Mouse (Mus musculus) bone marrow macrophage, adult 2 months (primary cell): ENCODE data around the gene Pdzd2. TPM values are rescaled to one million over a fixed set of nuclear protein-coding genes. Genes with fewer than 3 reads are reported as not detected.

Source experiments
- H3K27ac ChIP-seq: 2 replicates; pipeline ENCODE4 v1.5.1; 2012; ENCODE audit warnings: low read depth, low read length; ENCODE audit not compliant: insufficient read depth
- H3K4me1 ChIP-seq: 2 replicates; pipeline ENCODE4 v1.6.1; 2012; ENCODE audit warnings: low read length; ENCODE audit not compliant: control insufficient read depth, insufficient read depth
- H3K4me3 ChIP-seq: 2 replicates; pipeline ENCODE4 v1.5.1; 2012; ENCODE audit warnings: mild to moderate bottlenecking, low read length, moderate library complexity; ENCODE audit not compliant: insufficient read depth
- CTCF ChIP-seq: IDR thresholded peaks from 2 replicates; pipeline ENCODE4 v1.5.1; 2012; ENCODE audit warnings: low read depth, mild to moderate bottlenecking, low read length, moderate library complexity
- POLR2A ChIP-seq: IDR thresholded peaks from 2 replicates; pipeline ENCODE4 v1.6.1; 2012; ENCODE audit warnings: mild to moderate bottlenecking, low read depth, low read length, borderline replicate concordance
- polyA plus RNA-seq: library from polyadenylated mRNA; stranded (reverse); fragments of >200 nt; gene quantifications from 2 replicates; pipeline ENCODE4 v1.2.4, GENCODE M21; 2012; ENCODE audit not compliant: missing spikeins, insufficient read depth, insufficient read length

The Pdzd2 gene
- polyA plus RNA-seq, 1 experiment: not detected

- TF ChIP-seq POLR2A (no peak), CTCF (no peak)
- Histone ChIP-seq H3K4me1 (peaks cover 13% of the 10 kb centered on the region), H3K27ac (peak overlapping the region; percentile 82; the same call in 1 of the 2 replicates), H3K4me3 (peak overlapping the region; percentile 99)
These were observed 416.9 kb downstream of the Pdzd2 start for GRCm38 (mm10) chr15:12322676-12323402.

- TF ChIP-seq POLR2A (no peak), CTCF (no peak)
- Histone ChIP-seq H3K4me3 (peak within 1 kb of the TSS; percentile 99), H3K4me1 (peaks cover 13% of the 10 kb centered on the region), H3K27ac (peak within 1 kb of the TSS; percentile 82)
These were observed 417.7 kb downstream of the Pdzd2 start, which contains the start of gene 1810049J17Rik for GRCm38 (mm10) chr15:12321788-12322621. 1810049J17Rik (minus strand) TSS chr15:12321899.

GRCm38 (mm10) chr15:12321091-12321787 lies 418.5 kb downstream of the Pdzd2 start, which contains the start of gene Golph3:
Golph3 (plus strand) TSS chr15:12321450.
- Histone ChIP-seq H3K4me1 (peaks cover 10% of the 10 kb centered on the region), H3K4me3 (peak within 1 kb of the TSS; percentile 99)
- TF ChIP-seq POLR2A: no peak
- no peak for TF ChIP-seq CTCF

GRCm38 (mm10) chr15:12320441-12321090 lies 419.2 kb downstream of the Pdzd2 start:
- no peak overlapping the region for H3K27ac ChIP-seq
- peaks cover 7% of the 10 kb centered on the region for H3K4me1 ChIP-seq
- peak overlapping the region; percentile 99 for H3K4me3 ChIP-seq
- no peak for TF ChIP-seq POLR2A
- TF ChIP-seq CTCF: no peak

More at GRCm38 (mm10) chr15:12321091-12321787, 418.5 kb downstream of the Pdzd2 start, which contains the start of gene Golph3:
- H3K27ac ChIP-seq: peak within 1 kb of the TSS; percentile 82

GRCm38 (mm10) chr15:12319889-12320288 lies 419.8 kb downstream of the Pdzd2 start:
- Histone ChIP-seq H3K27ac (no peak overlapping the region), H3K4me1 (peaks cover 7% of the 10 kb centered on the region), H3K4me3 (no peak overlapping the region)
- no peak for TF ChIP-seq CTCF
- TF ChIP-seq POLR2A: no peak

DNA sequence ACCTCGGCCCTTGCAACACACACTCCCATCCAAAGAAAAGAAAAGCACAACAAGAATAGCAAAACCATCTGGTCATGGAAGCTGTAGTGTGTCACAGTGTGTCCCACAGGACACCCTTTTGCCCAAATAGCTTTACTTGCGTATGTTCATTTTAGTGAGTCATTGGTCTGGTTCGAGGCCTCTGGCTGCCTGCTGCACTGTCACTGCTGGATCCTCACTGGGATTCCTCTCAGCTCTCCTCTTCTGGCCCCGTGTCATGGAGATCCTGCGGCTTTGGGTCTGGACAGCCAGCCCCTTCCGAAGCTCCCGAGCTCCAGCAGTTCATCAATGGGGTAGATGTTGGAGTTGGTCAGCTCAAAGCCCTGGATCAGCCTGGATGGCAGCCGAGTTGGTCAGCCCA lies 421.3 kb downstream of the Pdzd2 start:
- TF ChIP-seq POLR2A (no peak), CTCF (no peak)
- H3K4me3 ChIP-seq: no peak overlapping the region
- no peak overlapping the region for H3K27ac ChIP-seq
- H3K4me1 ChIP-seq: no peaks in the 10 kb centered on the region

- H3K4me1 ChIP-seq: no peaks in the 10 kb centered on the region
- H3K27ac ChIP-seq: no peak overlapping the region
- no peak overlapping the region for H3K4me3 ChIP-seq
- TF ChIP-seq CTCF (no peak), POLR2A (no peak)
These were observed 422.4 kb downstream of the Pdzd2 start for GRCm38 (mm10) chr15:12317290-12317689.

DNA sequence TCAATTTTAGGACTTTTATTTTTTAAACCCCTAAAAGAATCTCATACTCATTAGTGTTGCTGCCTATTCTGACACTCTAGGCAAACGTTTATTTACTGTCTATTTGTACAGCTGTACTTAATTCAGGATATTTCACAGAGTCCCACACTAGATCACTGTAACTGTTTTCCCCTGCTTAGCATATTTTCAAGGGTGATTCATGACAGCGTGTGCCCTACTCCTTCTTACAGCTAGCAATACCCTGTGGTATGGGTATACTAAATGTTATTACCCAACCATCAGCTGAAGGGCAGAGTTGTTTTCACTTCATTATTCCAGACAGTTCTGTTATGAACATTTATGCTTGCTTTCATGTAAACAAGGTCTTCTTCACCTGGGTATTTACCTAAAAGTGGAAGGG lies 423.7 kb downstream of the Pdzd2 start:
- Histone ChIP-seq H3K4me3 (no peak overlapping the region), H3K27ac (no peak overlapping the region), H3K4me1 (no peaks in the 10 kb centered on the region)
- TF ChIP-seq CTCF (no peak), POLR2A (no peak)

DNA sequence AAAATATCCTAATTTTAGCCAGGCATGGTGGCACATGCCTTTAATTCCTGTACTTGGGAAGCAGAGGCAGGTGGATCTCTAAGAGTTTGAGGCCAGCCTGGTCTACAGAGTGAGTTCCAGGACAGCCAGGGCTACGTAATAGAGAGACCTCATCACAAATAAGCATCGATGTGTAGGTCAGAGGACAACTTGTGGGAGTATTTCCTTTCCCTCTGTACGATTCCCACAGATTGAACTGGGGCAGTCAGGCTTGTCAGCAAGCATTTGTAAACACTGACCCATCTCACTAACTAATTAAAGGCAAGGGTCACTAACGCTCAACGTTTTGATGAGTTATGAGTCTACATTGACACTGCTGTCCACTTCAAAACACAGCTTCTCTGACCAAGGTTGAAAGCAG lies 425.1 kb downstream of the Pdzd2 start:
- TF ChIP-seq CTCF: no peak
- TF ChIP-seq POLR2A: no peak
- no peak overlapping the region for H3K4me3 ChIP-seq
- H3K27ac ChIP-seq: no peak overlapping the region
- no peaks in the 10 kb centered on the region for H3K4me1 ChIP-seq
